Mouse (Mus musculus): ENCODE measurements around the gene Kcne4. TPM values are rescaled to one million over a fixed set of nuclear protein-coding genes. Genes with fewer than 3 reads are reported as not detected.
"Not testable (repeated sequence)": the region's sequence is repeated elsewhere in the genome, so short reads cannot be mapped to it uniquely, and the experiment has no call there.

Kcne4 gene
- 0.16 TPM in 1 of 2 replicates, not detected in the other for polyA plus RNA-seq (2016; fragmentation: Nextera tagmentation; extraction: Ambion mirVana)

DNA sequence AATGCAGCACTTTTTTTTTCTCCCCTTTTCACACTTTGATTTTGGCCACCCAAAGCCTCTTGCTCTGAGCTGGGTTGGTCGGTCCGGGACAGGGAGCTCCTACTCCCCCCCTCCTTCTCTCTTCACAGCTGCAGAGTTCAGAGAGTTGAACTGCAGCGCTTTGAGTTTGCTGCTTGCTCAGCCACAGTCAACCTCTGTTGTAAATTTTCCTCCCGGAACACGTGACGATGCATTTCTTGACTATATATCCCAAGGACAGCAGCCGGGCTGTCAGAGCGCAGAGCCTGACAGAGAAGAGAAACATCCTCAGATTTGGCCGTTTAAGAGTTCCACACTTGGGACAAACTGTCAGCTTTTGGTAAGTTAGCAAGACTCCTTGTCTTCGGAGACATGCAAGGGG, at the start of gene Kcne4:
TSS of gene Kcne4 (plus strand) at position 120 of the 400 bp plus-strand sequence.
- Histone ChIP-seq H3K4me3 (no peak within 1 kb of the TSS), H3K9me3 (no peaks in the 10 kb centered on the region), H3K4me1 (no peaks in the 10 kb centered on the region; the same call in 1 of the 2 replicates), H3K27ac (no peak within 1 kb of the TSS), H3K36me3 (no peaks in the 10 kb centered on the region), H3K27me3 (ENCODE audit: insufficient read depth, poor library complexity, severe bottlenecking) (no peaks in the 10 kb centered on the region)
- 81% methylated on average over 10 of the region's 10 CpGs for WGBS
- DNase-seq (ENCODE audit: low spot score) = no peak

DNA sequence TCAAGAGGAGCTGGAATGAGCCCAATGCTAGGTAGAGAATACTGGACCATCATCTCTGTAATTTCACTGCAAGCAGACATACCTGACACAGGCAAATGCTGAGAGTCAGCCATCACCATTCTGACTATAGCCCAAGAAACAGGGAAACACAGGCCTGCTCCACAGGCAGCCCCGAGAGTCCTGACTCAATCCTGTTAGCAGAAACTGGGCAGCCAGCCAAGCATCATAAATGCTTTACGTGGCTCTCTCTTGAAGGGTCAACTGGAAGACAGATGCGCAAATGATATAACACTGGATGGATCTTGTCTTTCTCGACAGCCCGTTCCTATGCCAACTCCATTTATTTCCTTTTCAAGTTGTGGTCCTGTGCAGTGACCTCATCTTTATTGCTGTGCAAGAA, 34.7 kb upstream of the Kcne4 start:
- Histone ChIP-seq H3K4me3 (no peak overlapping the region), H3K27ac (no peak overlapping the region), H3K9me3 (no peaks in the 10 kb centered on the region), H3K4me1 (no peaks in the 10 kb centered on the region), H3K36me3 (no peaks in the 10 kb centered on the region), H3K27me3 (ENCODE audit: insufficient read depth, poor library complexity, severe bottlenecking) (no peaks in the 10 kb centered on the region)
- 52% methylated on average over 5 of the region's 5 CpGs for WGBS
- DNase-seq (ENCODE audit: low spot score) = peak; percentile 75

DNA sequence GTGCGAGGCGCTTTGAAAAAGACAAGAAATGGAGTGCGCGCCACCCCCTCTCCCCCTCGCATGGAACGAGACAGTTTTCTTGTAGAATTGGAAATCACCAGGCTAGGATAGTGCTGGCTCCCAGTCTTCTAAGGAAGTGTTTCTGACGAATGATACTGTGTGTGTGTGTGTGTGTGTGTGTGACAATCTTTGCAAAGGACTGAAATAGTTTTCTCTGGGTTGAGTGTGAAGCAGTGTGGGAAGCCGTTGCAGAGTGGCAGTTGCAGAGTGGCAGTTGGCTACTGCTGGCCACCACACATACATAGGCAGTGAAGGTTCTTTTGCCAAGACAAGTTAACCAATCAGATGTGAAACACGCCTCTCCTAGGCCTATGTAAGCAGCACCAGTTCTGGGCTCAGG, 31.6 kb upstream of the Kcne4 start:
- not testable (repeated sequence) for H3K36me3 ChIP-seq; H3K4me3 ChIP-seq; H3K27me3 ChIP-seq (ENCODE audit: insufficient read depth, poor library complexity, severe bottlenecking); DNase-seq (ENCODE audit: low spot score); H3K27ac ChIP-seq; H3K9me3 ChIP-seq; H3K4me1 ChIP-seq
- WGBS = 93% methylated on average over 9 of the region's 9 CpGs

DNA sequence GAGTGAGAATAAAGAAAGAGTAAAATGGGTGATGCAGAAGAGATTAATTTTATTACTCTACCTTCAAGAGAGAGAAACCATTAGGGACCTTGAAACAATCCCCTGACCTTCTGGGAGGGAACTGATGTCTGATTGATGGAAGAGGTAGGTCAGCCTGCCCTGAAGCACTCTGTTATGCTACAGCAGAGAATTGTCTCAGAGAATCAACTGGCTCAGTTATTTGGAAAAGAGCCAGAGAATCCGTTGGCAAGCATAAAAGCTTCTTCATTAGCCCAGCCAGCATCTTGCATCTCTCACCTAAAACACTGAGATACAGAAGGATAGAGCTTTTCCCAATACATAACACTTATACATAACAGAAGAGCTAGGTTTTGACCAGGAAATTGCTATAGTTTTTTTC, 26.8 kb upstream of the Kcne4 start:
- WGBS = 63% methylated on average over 1 of the region's 1 CpGs
- H3K27me3 ChIP-seq (ENCODE audit: insufficient read depth, poor library complexity, severe bottlenecking) = no peaks in the 10 kb centered on the region
- no peaks in the 10 kb centered on the region for H3K36me3 ChIP-seq
- no peak for DNase-seq (ENCODE audit: low spot score)
- H3K4me1 ChIP-seq = no peaks in the 10 kb centered on the region
- no peak overlapping the region for H3K4me3 ChIP-seq
- no peak overlapping the region for H3K27ac ChIP-seq
- no peaks in the 10 kb centered on the region for H3K9me3 ChIP-seq

DNA sequence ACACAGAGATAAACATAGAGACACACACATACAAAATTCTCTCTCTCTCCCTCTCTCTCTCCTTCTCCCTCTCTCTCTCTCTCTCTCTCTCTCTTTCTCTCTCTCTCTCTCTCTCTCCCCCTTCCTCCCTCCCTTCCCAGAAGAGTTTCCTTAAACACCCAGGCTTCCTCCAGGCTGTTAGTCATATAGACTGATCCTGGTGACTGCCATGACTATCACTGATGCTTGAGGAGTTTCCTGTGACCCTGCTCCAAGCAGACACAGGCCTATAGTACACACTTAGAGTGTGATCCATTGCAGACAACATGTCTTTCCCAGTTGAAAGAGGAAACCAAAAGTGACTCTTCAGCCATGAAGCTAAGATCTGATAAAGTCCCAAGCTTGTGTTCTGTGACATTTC, 9.1 kb upstream of the Kcne4 start:
- DNase-seq (ENCODE audit: low spot score) = no peak
- Histone ChIP-seq H3K4me1 (no peaks in the 10 kb centered on the region), H3K36me3 (no peaks in the 10 kb centered on the region), H3K27me3 (ENCODE audit: insufficient read depth, poor library complexity, severe bottlenecking) (no peaks in the 10 kb centered on the region), H3K4me3 (no peak overlapping the region), H3K27ac (no peak overlapping the region), H3K9me3 (no peaks in the 10 kb centered on the region)

DNA sequence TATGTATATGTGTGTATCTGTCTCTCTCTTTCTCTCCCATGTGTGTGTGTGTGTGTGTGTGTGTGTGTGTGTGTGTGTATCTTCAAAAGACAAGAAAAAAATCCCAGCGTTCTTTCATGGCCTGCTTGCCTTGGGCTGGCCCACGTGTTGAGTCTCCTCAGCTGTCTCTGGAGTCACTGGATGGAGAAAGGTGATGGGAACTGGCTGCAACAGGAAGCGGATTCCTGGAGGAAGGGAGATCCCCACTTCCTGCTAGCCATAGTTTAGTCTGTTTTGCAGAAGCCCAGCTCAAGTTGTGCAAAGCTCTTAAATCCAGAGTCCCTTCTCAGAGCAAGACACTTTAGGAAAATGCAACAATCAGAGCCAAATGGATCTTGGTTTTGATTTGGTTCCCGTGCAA, 6.7 kb upstream of the Kcne4 start:
- 69% methylated on average over 4 of the region's 4 CpGs for WGBS

DNA sequence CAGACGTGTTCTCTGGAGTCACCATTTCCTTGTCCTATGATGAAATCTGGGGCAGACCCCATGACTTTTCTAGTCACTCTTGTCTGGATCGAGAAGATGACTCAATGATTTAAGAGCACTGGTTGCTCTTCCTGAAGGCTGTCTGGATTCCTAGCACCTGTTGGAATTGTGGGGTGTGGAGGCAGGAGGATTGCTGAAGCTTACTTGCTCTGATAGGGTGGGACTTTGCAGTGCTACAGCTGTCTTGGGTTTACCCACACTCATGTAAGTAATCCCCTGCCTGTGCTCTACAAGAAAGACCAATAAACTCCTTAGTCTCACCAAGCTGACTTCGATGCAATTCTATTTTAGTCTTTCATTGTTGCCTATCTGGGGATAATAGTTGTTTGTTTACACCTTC, 5.7 kb upstream of the Kcne4 start:
- no peak for DNase-seq (ENCODE audit: low spot score)
- Histone ChIP-seq H3K4me1 (no peaks in the 10 kb centered on the region), H3K27ac (no peak overlapping the region), H3K27me3 (ENCODE audit: insufficient read depth, poor library complexity, severe bottlenecking) (no peaks in the 10 kb centered on the region), H3K36me3 (no peaks in the 10 kb centered on the region), H3K9me3 (no peaks in the 10 kb centered on the region), H3K4me3 (no peak overlapping the region)
- WGBS = 77% methylated on average over 3 of the region's 3 CpGs

More for the DNA sequence above, 6.7 kb upstream of the Kcne4 start:
- H3K27ac ChIP-seq = no peak overlapping the region
- no peaks in the 10 kb centered on the region for H3K4me1 ChIP-seq
- no peaks in the 10 kb centered on the region for H3K36me3 ChIP-seq
- H3K4me3 ChIP-seq = no peak overlapping the region
- H3K27me3 ChIP-seq (ENCODE audit: insufficient read depth, poor library complexity, severe bottlenecking) = no peaks in the 10 kb centered on the region
- H3K9me3 ChIP-seq = no peaks in the 10 kb centered on the region
- DNase-seq (ENCODE audit: low spot score) = no peak

DNA sequence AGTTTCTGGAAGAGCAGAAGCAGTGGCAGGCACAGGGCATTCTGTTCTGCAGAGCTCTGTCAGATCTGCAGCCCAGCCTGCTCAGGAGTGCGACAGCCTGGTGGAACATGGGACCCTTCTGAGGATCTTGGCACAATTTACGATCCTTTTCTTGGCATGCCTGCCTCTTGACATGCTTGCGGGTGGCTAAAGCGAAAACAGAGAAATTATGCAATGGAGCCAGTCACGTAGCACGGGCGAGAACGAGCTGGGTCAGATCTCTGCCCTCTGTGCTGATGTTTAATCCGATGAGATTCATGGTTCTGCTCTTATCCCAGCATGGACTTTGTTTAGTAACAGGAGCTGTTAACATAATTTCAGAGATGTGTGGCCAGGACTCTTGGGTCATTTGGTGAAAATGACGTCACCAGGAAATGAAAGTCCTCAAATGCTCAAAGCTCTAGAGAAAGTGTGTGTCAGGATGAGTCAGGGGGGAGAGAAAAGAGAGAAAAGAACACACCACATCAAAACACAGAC, 4.5 kb upstream of the Kcne4 start:
- no peaks in the 10 kb centered on the region for H3K4me1 ChIP-seq
- H3K4me3 ChIP-seq = no peak overlapping the region
- 80% methylated on average over 10 of the region's 10 CpGs for WGBS
- no peaks in the 10 kb centered on the region for H3K27me3 ChIP-seq (ENCODE audit: insufficient read depth, poor library complexity, severe bottlenecking)
- H3K36me3 ChIP-seq = no peaks in the 10 kb centered on the region
- H3K27ac ChIP-seq = no peak overlapping the region
- no peaks in the 10 kb centered on the region for H3K9me3 ChIP-seq
- DNase-seq (ENCODE audit: low spot score) = no peak

DNA sequence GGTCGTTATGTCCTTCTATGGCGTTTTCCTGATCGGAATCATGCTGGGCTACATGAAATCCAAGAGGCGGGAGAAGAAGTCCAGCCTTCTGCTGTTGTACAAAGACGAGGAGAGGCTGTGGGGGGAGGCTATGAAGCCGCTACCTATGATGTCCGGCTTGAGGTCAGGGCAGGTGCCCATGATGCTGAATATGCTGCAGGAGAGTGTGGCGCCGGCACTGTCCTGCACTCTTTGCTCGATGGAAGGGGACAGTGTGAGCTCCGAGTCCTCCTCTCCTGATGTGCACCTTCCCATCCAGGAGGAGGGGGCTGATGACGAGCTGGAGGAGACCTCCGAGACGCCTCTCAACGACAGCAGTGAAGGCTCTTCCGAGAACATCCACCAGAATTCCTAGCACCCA, 1.2 kb downstream of the Kcne4 start:
- H3K4me3 ChIP-seq = no peak overlapping the region
- no peaks in the 10 kb centered on the region for H3K36me3 ChIP-seq
- 82% methylated on average over 16 of the region's 16 CpGs for WGBS
- no peaks in the 10 kb centered on the region for H3K9me3 ChIP-seq
- DNase-seq (ENCODE audit: low spot score) = no peak
- no peaks in the 10 kb centered on the region; the same call in 1 of the 2 replicates for H3K4me1 ChIP-seq
- no peaks in the 10 kb centered on the region for H3K27me3 ChIP-seq (ENCODE audit: insufficient read depth, poor library complexity, severe bottlenecking)
- 0 out of 2 replicates have a peak overlapping the region, but pooled peaks have one; percentile 0 for H3K27ac ChIP-seq

DNA sequence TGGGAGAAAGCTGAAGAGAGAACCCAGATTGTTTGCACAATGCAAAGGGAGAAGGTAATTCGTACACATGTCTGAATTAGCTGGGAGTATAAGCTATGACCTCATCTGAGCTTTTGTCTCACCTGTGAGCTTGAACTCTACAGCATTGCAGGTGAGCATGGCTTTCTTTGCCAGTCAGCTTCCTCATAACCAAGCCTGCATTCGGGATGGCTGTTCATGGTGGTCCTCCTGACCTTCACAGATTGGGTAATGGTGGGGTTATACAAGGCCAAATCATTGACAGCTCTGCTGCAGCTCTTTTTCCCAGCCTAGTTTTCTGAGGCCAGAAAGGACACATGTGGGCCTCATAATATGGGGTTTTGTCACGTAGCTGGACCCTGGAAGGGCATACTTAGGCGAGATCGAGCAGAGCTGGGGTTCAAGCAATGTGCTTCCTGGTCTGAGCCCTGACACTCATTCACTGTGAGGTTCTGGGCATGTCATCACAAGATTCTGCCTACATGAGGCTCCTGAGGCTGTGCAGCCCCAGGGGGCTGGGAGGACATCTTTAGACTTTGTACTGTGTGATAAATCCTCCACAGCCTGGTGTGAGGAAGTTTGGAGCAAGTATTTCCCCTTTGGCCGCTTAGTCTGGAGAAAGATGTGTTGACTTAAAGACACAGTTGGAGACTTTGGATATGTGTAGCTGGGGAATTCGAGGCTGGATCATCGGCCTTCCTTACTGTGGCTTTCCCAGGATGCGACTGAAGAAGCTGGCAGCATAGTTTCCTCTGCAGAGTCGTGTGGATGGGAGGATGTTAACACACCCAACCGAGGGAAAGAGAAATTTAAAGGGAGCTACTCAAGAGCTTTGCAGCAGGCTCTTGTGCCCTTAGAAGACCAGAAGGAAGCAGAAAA, 2.3 kb downstream of the Kcne4 start:
- H3K4me3 ChIP-seq = no peak overlapping the region
- no peaks in the 10 kb centered on the region for H3K27me3 ChIP-seq (ENCODE audit: insufficient read depth, poor library complexity, severe bottlenecking)
- 64% methylated on average over 11 of the region's 11 CpGs for WGBS
- H3K4me1 ChIP-seq = no peaks in the 10 kb centered on the region; the same call in 1 of the 2 replicates
- DNase-seq (ENCODE audit: low spot score) = no peak
- H3K27ac ChIP-seq = peak overlapping the region; percentile 0; the same call in 1 of the 2 replicates
- H3K36me3 ChIP-seq = no peaks in the 10 kb centered on the region
- no peaks in the 10 kb centered on the region for H3K9me3 ChIP-seq

DNA sequence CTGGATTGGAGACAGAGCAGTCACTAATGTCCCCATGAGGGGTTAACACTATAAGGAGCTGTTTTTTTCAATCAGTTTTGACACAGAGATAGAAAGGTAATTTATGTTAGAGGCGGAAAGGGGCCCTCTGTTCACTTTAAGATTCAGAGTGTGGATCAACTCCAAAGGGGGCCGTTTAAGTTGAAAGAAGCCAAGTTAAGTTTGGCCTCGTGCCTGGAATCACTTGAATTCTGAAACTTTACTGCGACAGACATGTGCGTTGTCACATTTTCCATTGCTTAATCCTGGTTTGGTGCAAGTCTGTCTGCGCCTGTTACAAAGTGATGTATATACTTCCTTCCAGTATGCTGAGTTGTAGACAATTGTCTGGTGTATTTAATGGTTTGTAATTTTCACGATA, 3.0 kb downstream of the Kcne4 start:
- DNase-seq (ENCODE audit: low spot score) = no peak
- H3K4me1 ChIP-seq = no peaks in the 10 kb centered on the region; the same call in 1 of the 2 replicates
- no peak overlapping the region for H3K4me3 ChIP-seq
- 47% methylated on average over 7 of the region's 7 CpGs for WGBS
- no peak overlapping the region; the same call in 1 of the 2 replicates for H3K27ac ChIP-seq
- H3K36me3 ChIP-seq = no peaks in the 10 kb centered on the region
- H3K27me3 ChIP-seq (ENCODE audit: insufficient read depth, poor library complexity, severe bottlenecking) = no peaks in the 10 kb centered on the region
- no peaks in the 10 kb centered on the region for H3K9me3 ChIP-seq

DNA sequence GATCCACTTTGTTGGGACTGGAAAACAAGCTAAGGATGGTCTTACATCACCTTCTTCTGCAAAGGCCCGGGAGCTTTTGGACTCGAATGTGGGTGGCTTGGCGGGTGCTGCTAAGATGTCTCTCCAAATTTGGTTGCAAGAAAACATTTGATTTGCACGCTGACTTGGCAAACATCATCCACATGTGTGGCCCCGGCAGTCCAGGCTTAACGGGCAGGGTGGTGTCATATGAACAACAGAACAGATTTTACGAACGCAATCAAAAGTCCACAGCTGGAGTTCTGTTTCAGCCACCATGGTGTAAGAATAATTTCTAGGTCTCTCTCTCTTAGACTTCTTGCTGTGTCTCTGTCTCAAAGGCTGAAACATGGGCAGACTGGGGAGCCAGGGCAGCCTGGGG, 3.6 kb downstream of the Kcne4 start:
- DNase-seq (ENCODE audit: low spot score) = no peak
- WGBS = 88% methylated on average over 8 of the region's 8 CpGs
- Histone ChIP-seq H3K36me3 (no peaks in the 10 kb centered on the region), H3K4me3 (no peak overlapping the region), H3K4me1 (no peaks in the 10 kb centered on the region; the same call in 1 of the 2 replicates), H3K9me3 (no peaks in the 10 kb centered on the region), H3K27ac (peak overlapping the region; percentile 24; the same call in 1 of the 2 replicates), H3K27me3 (ENCODE audit: insufficient read depth, poor library complexity, severe bottlenecking) (no peaks in the 10 kb centered on the region)

DNA sequence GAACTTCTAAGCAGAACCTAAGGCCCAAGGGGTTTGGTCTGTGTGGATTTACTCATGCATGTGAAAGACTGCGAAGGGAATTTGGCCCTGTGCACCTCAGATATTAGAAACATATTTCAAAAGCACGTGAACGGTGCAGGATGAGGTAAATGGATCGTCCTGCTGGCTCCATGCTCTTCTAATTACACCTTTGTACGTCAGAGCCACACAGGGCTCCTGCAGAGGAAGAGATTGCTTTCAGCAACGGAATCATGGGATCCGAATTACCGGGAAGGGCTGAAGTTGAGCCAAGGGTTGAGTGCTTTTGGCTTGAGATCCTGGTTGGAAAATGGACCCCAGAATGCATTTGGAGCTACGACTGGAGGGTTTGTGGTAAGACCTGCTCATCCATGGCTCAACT, 4.6 kb downstream of the Kcne4 start:
- no peak overlapping the region for H3K27ac ChIP-seq
- no peak for DNase-seq (ENCODE audit: low spot score)
- H3K36me3 ChIP-seq = no peaks in the 10 kb centered on the region
- no peaks in the 10 kb centered on the region for H3K9me3 ChIP-seq
- no peak overlapping the region for H3K4me3 ChIP-seq
- H3K27me3 ChIP-seq (ENCODE audit: insufficient read depth, poor library complexity, severe bottlenecking) = no peaks in the 10 kb centered on the region
- H3K4me1 ChIP-seq = no peaks in the 10 kb centered on the region; the same call in 1 of the 2 replicates
- WGBS = 84% methylated on average over 9 of the region's 9 CpGs
